ENCODE assay signal across 11 mouse cellular contexts in genomic region chr1:91043191-91043590, GRCm38 (mm10). TPM values are rescaled to one million over a fixed set of nuclear protein-coding genes. Genes with fewer than 3 reads are reported as not detected.
A peak's percentile ranks its signal among the peaks of the same experiment; 100 is the strongest.
DNase-seq lines count a peak whose midpoint lies in the region; ATAC-seq and TF ChIP-seq lines count a peak whose summit lies in the region.
"Had no signal": no experiment of that assay in that cellular context is flagged by ENCODE, and none has a peak within 500 bp of the region (broad histone marks: within the 10 kb centered on the region; RNA-seq: fewer than 3 reads in every experiment).

No protein-coding gene starts in this region.

- ATAC-seq in heart, embryonic 12.5 days (ENCODE audit: insufficient number of reproducible peaks, low FRiP score) = no peak
- no peak for ATAC-seq in midbrain, embryonic 14.5 days (ENCODE audit: low FRiP score, low TSS enrichment)
- no peak for ATAC-seq in midbrain, embryonic 13.5 days
- ATAC-seq in heart, postnatal 0 days (ENCODE audit: insufficient read depth, low read depth) = no peak
- peak; percentile 67 for ATAC-seq in stomach, embryonic 15.5 days (ENCODE audit: insufficient read depth, low FRiP score, low read depth)

- no peak overlapping the region for H3K4me3 ChIP-seq in heart, embryonic 12.5 days
- no peak overlapping the region for H3K4me3 ChIP-seq in midbrain, embryonic 14.5 days (replicated peaks; ENCODE audit: low read depth, low read length)
- no peak overlapping the region for H3K4me3 ChIP-seq in midbrain, embryonic 13.5 days (replicated peaks)
- H3K4me3 ChIP-seq in heart, postnatal 0 days (ENCODE audit: low read depth, low read length) = no peak overlapping the region
- no peak overlapping the region for H3K4me3 ChIP-seq in stomach, embryonic 15.5 days (replicated peaks)
- H3K4me3 ChIP-seq: limb, embryonic 15.5 days had no signal

- H3K27me3 ChIP-seq in heart, embryonic 12.5 days (replicated peaks) = no peaks in the 10 kb centered on the region
- H3K27me3 ChIP-seq in midbrain, embryonic 14.5 days (ENCODE audit: control insufficient read depth, insufficient read depth, low read length) = no peaks in the 10 kb centered on the region
- no peaks in the 10 kb centered on the region for H3K27me3 ChIP-seq in midbrain, embryonic 13.5 days
- H3K27me3 ChIP-seq in heart, postnatal 0 days (ENCODE audit: control insufficient read depth, insufficient read depth, low read length) = no peaks in the 10 kb centered on the region
- no peaks in the 10 kb centered on the region for H3K27me3 ChIP-seq in stomach, embryonic 15.5 days (replicated peaks)
- H3K27me3 ChIP-seq: limb, embryonic 15.5 days had no signal

- H3K4me2 ChIP-seq in heart, embryonic 12.5 days = peak overlapping the region; percentile 0; the same call in 1 of the 2 replicates
- H3K4me2 ChIP-seq in midbrain, embryonic 14.5 days (ENCODE audit: low read length) = no peak overlapping the region
- H3K4me2 ChIP-seq in midbrain, embryonic 13.5 days (replicated peaks) = no peak overlapping the region
- no peak overlapping the region for H3K4me2 ChIP-seq in heart, postnatal 0 days (ENCODE audit: low read depth, low read length)
- H3K4me2 ChIP-seq in stomach, embryonic 15.5 days = no peak overlapping the region
- H3K4me2 ChIP-seq: limb, embryonic 15.5 days had no signal

- no peak for TF ChIP-seq CTCF in heart, postnatal 0 days (IDR thresholded peaks at IDR 0.05; ENCODE audit: low read depth)

- H3K9me3 ChIP-seq in heart, embryonic 12.5 days (replicated peaks) = no peaks in the 10 kb centered on the region
- no peaks in the 10 kb centered on the region for H3K9me3 ChIP-seq in midbrain, embryonic 14.5 days (ENCODE audit: control insufficient read depth, low read length)
- H3K9me3 ChIP-seq in midbrain, embryonic 13.5 days = no peaks in the 10 kb centered on the region
- H3K9me3 ChIP-seq in heart, postnatal 0 days (replicated peaks; ENCODE audit: control insufficient read depth, low read length) = no peaks in the 10 kb centered on the region
- H3K9me3 ChIP-seq in stomach, embryonic 15.5 days = no peaks in the 10 kb centered on the region
- H3K9me3 ChIP-seq: limb, embryonic 15.5 days had no signal

- H3K9ac ChIP-seq in heart, embryonic 12.5 days = no peak overlapping the region
- no peak overlapping the region for H3K9ac ChIP-seq in midbrain, embryonic 14.5 days (replicated peaks; ENCODE audit: low read length)
- H3K9ac ChIP-seq in midbrain, embryonic 13.5 days (replicated peaks) = no peak overlapping the region
- H3K9ac ChIP-seq in heart, postnatal 0 days (replicated peaks; ENCODE audit: low read depth, low read length) = no peak overlapping the region; the same call in 1 of the 2 replicates
- no peak overlapping the region for H3K9ac ChIP-seq in stomach, embryonic 15.5 days
- H3K9ac ChIP-seq: limb, embryonic 15.5 days had no signal

- H3K36me3 ChIP-seq in heart, embryonic 12.5 days = peaks cover 3% of the 10 kb centered on the region; the same call in 1 of the 2 replicates
- H3K36me3 ChIP-seq in midbrain, embryonic 14.5 days (ENCODE audit: control insufficient read depth, insufficient read depth, low read length) = no peaks in the 10 kb centered on the region
- H3K36me3 ChIP-seq in midbrain, embryonic 13.5 days = no peaks in the 10 kb centered on the region
- no peaks in the 10 kb centered on the region; the same call in 1 of the 2 replicates for H3K36me3 ChIP-seq in heart, postnatal 0 days (replicated peaks; ENCODE audit: control insufficient read depth, insufficient read depth, low read length)
- H3K36me3 ChIP-seq in stomach, embryonic 15.5 days = no peaks in the 10 kb centered on the region
- H3K36me3 ChIP-seq: limb, embryonic 15.5 days had no signal

- no peak for DNase-seq in heart, adult 18-20 months
- DNase-seq in midbrain, embryonic 14.5 days = peak; percentile 55
- no peak for DNase-seq in heart, postnatal 0 days (ENCODE audit: low spot score)
- no peak for DNase-seq in adipocyte (ENCODE audit: low spot score)
- no peak for DNase-seq in ovary, postnatal 36 days (ENCODE audit: low spot score)
- DNase-seq: adrenal gland, adult 8-10 months; kidney, adult 9 months had no signal

- H3K27ac ChIP-seq in heart, embryonic 12.5 days (ENCODE audit: poor library complexity, severe bottlenecking) = peak overlapping the region; percentile 49
- H3K27ac ChIP-seq in midbrain, embryonic 14.5 days (replicated peaks; ENCODE audit: low read depth, low read length) = peak overlapping the region; percentile 26; the same call in 1 of the 2 replicates
- H3K27ac ChIP-seq in midbrain, embryonic 13.5 days = no peak overlapping the region
- H3K27ac ChIP-seq in heart, postnatal 0 days (ENCODE audit: low read depth) = peak overlapping the region; percentile 75
- peak overlapping the region; percentile 76 for H3K27ac ChIP-seq in stomach, embryonic 15.5 days
- H3K27ac ChIP-seq: limb, embryonic 15.5 days had no signal

- TF ChIP-seq EP300 in heart, postnatal 0 days (IDR thresholded peaks at IDR 0.05; ENCODE audit: low read depth) = no peak

- WGBS in heart, embryonic 12.5 days = 29% methylated on average over 5 of the region's 5 CpGs
- WGBS in midbrain, embryonic 14.5 days = 70% methylated on average over 5 of the region's 5 CpGs
- WGBS in midbrain, embryonic 13.5 days = 70% methylated on average over 5 of the region's 5 CpGs
- 36% methylated on average over 5 of the region's 5 CpGs for WGBS in heart, postnatal 0 days
- WGBS in stomach, embryonic 15.5 days = 49% methylated on average over 5 of the region's 5 CpGs

- peaks cover 94% of the 10 kb centered on the region for H3K4me1 ChIP-seq in heart, embryonic 12.5 days (replicated peaks)
- no peaks in the 10 kb centered on the region for H3K4me1 ChIP-seq in midbrain, embryonic 14.5 days (ENCODE audit: control insufficient read depth, insufficient read depth, low read length)
- H3K4me1 ChIP-seq in midbrain, embryonic 13.5 days (replicated peaks) = peaks cover 20% of the 10 kb centered on the region
- H3K4me1 ChIP-seq in heart, postnatal 0 days (ENCODE audit: control insufficient read depth, insufficient read depth) = peaks cover 66% of the 10 kb centered on the region
- H3K4me1 ChIP-seq in stomach, embryonic 15.5 days = peaks cover 18% of the 10 kb centered on the region

RNA-seq across cellular contexts. Expression of gene Lrrfip1, which starts 44.7 kb away (rescaled TPM):
- 151 and 161 TPM in 2 replicates for polyA plus RNA-seq in heart, embryonic 12.5 days (2016; fragmentation: Nextera tagmentation; extraction: Ambion mirVana)
- total RNA-seq in heart, adult 18-20 months (2021) = 10 to 100 TPM; 62.9 to 67.0 TPM
- 30.1 and 32.1 TPM in 2 replicates for polyA plus RNA-seq in midbrain, embryonic 14.5 days (2014; fragmentation: Nextera tagmentation; extraction: Ambion mirVana)
- polyA plus RNA-seq in midbrain, embryonic 13.5 days (2015; fragmentation: Nextera tagmentation; extraction: Ambion mirVana) = 23.0 and 23.6 TPM in 2 replicates
- 120 and 135 TPM in 2 replicates for total RNA-seq in heart, postnatal 0 days (2014; rRNA removed; ENCODE audit: low replicate concordance)
- 140 and 168 TPM in 2 replicates for polyA plus RNA-seq in heart, postnatal 0 days (2015; fragmentation: Nextera tagmentation; extraction: Ambion mirVana)
- 64.9 and 65.4 TPM in 2 replicates for polyA plus RNA-seq in stomach, embryonic 15.5 days (2015; fragmentation: Nextera tagmentation; extraction: Ambion mirVana)
